Mouse (Mus musculus) limb, embryonic 14.5 days (tissue): ENCODE measurements around the gene Cenpa. TPM values are rescaled to one million over a fixed set of nuclear protein-coding genes. Genes with fewer than 3 reads are reported as not detected.

Experiments used
- ATAC-seq: fragments of 200-750 bp; cut with Nextera tagmentation; 2 replicates; pipeline ENCODE4 v1.8.0; 2017; ENCODE audit warnings: low read depth, moderate number of reproducible peaks, moderate TSS enrichment; ENCODE audit not compliant: low FRiP score
- DNase-seq: peaks from one replicate; pipeline ENCODE4 v3.0.0-alpha.2; 2015; ENCODE audit warnings: low spot score
- H3K27ac ChIP-seq: fragments of 300-500 bp; sonication (generic); replicated peaks from 2 replicates; pipeline ENCODE4 v1.5.1; 2014; ENCODE audit warnings: low read depth, mild to moderate bottlenecking, low read length, moderate library complexity, mixed read lengths
- H3K27me3 ChIP-seq: fragments of 300-500 bp; sonication (generic); 2 replicates; pipeline ENCODE4 v1.6.1; 2014; ENCODE audit warnings: low read length, mixed read lengths; ENCODE audit not compliant: control insufficient read depth, insufficient read depth
- H3K36me3 ChIP-seq: fragments of 300-500 bp; sonication (generic); 2 replicates; pipeline ENCODE4 v1.6.1; 2014; ENCODE audit warnings: mild to moderate bottlenecking, low read length, moderate library complexity, mixed read lengths; ENCODE audit not compliant: control insufficient read depth, insufficient read depth
- H3K4me1 ChIP-seq: fragments of 300-500 bp; sonication (generic); 2 replicates; pipeline ENCODE4 v1.6.1; 2014; ENCODE audit warnings: antibody characterized with exemption, low read length, mixed read lengths; ENCODE audit not compliant: control insufficient read depth, insufficient read depth
- H3K4me2 ChIP-seq: fragments of 300-500 bp; sonication (generic); replicated peaks from 2 replicates; pipeline ENCODE4 v1.6.1; 2014; ENCODE audit warnings: low read depth, mild to moderate bottlenecking, low read length, moderate library complexity; ENCODE audit not compliant: severe bottlenecking
- H3K4me3 ChIP-seq: fragments of 300-500 bp; sonication (generic); replicated peaks from 2 replicates; pipeline ENCODE4 v1.5.1; 2014; ENCODE audit warnings: low read length
- H3K9ac ChIP-seq: fragments of 300-500 bp; sonication (generic); 2 replicates; pipeline ENCODE4 v1.6.1; 2014; ENCODE audit warnings: mild to moderate bottlenecking, low read depth, low read length, moderate library complexity; ENCODE audit not compliant: severe bottlenecking
- H3K9me3 ChIP-seq: fragments of 300-500 bp; sonication (generic); 2 replicates; pipeline ENCODE4 v1.6.1; 2016; ENCODE audit warnings: low read length; ENCODE audit not compliant: control insufficient read depth
- POLR2A ChIP-seq: fragments of 200-500 bp; IDR thresholded peaks from 2 replicates; pipeline ENCODE4 v1.8.0; 2012; ENCODE audit warnings: inconsistent platforms, mild to moderate bottlenecking, moderate library complexity, borderline replicate concordance; ENCODE audit not compliant: insufficient read depth, insufficient read length; ENCODE audit errors: extremely low read depth
- WGBS: fragments of 180-500 bp; shearing (Covaris S2); extraction: QIAGEN DNeasy Blood & Tissue Kit; methylation state at CpG from one replicate; pipeline ENCODE4 v1.1.7; 2014; 5-methylcytosine and 5-hydroxymethylcytosine counted together
- polyA plus RNA-seq, 2 experiments: library from polyadenylated mRNA; depleted of rRNA in 1 of 2; stranded (reverse) in 1 of 2; unstranded in 1 of 2; fragments of >200 nt; fragmentation: Nextera tagmentation in 1 of 2; extraction: Ambion mirVana in 1 of 2; gene quantifications; 2 replicates each; pipeline versions ENCODE4 v1.2.1 to v1.2.3; 2012 to 2014

Gene Cenpa
- polyA plus RNA-seq (2012; rRNA removed) = 206 and 228 TPM in 2 replicates
- 272 and 276 TPM in 2 replicates for polyA plus RNA-seq (2014; fragmentation: Nextera tagmentation; extraction: Ambion mirVana)

DNA sequence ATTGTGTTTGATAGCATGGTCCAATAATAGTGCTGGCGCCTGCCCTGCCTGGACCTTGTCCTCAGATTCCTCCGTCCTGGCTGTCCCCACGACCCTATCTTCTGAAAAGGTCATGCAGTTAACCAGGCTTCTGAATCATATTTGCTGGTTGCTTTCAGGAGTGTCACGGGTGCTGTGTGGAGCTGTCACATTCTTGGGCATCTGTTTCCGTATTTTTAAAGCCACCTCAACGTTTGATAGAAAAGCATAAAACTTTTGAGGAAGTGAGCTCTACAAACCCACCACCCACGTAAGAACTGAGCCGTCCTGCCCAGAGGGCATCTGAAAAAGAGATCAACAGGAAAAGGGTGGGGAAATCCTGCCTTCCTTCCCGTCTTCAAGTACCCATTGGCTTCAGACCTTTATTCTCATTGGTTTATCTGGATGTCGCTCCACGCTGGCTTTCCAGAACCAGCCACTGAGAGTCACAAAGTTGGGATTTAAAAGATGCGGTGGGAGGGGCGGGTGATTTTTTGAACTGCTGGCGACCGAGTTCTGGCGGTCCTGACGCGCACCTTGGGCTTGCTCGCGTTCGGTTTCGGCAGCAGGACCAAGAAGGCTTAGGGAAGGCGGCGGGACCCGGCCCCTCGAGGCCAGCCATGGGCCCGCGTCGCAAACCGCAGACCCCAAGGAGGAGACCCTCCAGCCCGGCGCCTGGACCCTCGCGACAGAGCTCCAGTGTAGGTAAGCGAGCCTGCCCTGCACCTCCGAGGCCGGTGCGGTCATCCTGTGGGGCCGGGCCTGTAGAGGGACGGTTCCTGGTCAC is at the start of gene Cenpa:
Gene Cenpa (plus strand): TSS at position 387 of the 805 bp plus-strand sequence.
- DNase-seq (peak; percentile 98), ATAC-seq (peak; percentile 96)
- Histone ChIP-seq H3K4me1 (peaks cover 10% of the 10 kb centered on the region; the same call in 1 of the 2 replicates), H3K27me3 (no peaks in the 10 kb centered on the region), H3K9me3 (no peaks in the 10 kb centered on the region), H3K9ac (peak within 1 kb of the TSS; percentile 71), H3K36me3 (peaks cover 25% of the 10 kb centered on the region), H3K4me3 (peak within 1 kb of the TSS; percentile 65), H3K4me2 (peak within 1 kb of the TSS; percentile 69), H3K27ac (peak within 1 kb of the TSS; percentile 79)
- TF ChIP-seq POLR2A = peak; percentile 90; the same call in 1 of the 2 replicates
- WGBS = 2% methylated on average over 40 of the region's 40 CpGs

DNA sequence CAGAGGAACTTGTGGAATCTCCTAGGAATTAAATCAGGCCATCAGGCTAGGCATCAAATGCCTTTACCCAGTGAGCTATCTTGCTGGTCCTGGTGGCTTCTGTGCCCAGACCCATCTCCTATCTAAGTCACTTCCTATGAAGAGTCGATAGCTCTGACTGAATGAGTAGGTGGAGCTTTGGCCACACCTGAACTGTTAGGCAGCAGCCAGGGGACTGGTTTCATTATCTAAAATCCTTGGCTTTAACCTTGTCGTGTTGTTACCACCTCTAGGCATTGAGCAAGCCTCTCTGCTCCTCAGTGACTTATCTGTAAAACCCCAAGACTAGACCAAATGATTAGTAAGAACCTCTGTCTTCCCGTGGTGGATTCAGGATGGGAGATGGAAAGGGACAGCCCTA is 49.2 kb upstream of the Cenpa start:
- WGBS = 26% methylated on average over 3 of the region's 3 CpGs
- no peak overlapping the region for H3K27ac ChIP-seq
- H3K4me1 ChIP-seq = peaks cover 16% of the 10 kb centered on the region
- TF ChIP-seq POLR2A = no peak
- H3K9ac ChIP-seq = no peak overlapping the region
- H3K9me3 ChIP-seq = no peaks in the 10 kb centered on the region
- no peak overlapping the region for H3K4me2 ChIP-seq
- ATAC-seq (no peak), DNase-seq (no peak)
- peaks cover 8% of the 10 kb centered on the region; the same call in 1 of the 2 replicates for H3K27me3 ChIP-seq
- no peaks in the 10 kb centered on the region for H3K36me3 ChIP-seq
- no peak overlapping the region for H3K4me3 ChIP-seq

DNA sequence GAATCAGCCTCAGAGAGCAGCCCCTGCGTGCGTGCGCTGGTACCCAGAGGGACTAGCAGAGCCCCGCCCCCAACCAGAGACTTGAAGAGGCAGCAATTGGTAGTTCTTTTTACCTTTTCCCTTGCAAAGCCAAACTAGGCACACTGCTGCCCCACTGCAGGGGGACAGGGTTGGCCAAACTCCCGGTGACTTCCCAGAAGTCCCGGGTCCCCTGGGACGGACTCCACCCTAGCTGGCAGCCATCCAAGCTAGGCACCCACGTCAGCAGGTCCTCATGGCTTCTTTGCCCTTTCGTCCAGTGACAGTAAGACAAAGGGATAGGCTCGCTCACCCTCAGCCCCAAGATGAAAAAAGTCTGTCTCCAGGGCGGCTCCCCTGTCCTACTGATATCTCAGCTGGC is 48.7 kb upstream of the Cenpa start:
- no peak overlapping the region for H3K27ac ChIP-seq
- 40% methylated on average over 11 of the region's 11 CpGs for WGBS
- no peak for DNase-seq
- no peak overlapping the region for H3K4me3 ChIP-seq
- no peak for TF ChIP-seq POLR2A
- peaks cover 13% of the 10 kb centered on the region; the same call in 1 of the 2 replicates for H3K27me3 ChIP-seq
- peaks cover 21% of the 10 kb centered on the region for H3K4me1 ChIP-seq
- no peak overlapping the region for H3K9ac ChIP-seq
- H3K4me2 ChIP-seq = no peak overlapping the region
- ATAC-seq = no peak
- H3K9me3 ChIP-seq = no peaks in the 10 kb centered on the region
- no peaks in the 10 kb centered on the region for H3K36me3 ChIP-seq

DNA sequence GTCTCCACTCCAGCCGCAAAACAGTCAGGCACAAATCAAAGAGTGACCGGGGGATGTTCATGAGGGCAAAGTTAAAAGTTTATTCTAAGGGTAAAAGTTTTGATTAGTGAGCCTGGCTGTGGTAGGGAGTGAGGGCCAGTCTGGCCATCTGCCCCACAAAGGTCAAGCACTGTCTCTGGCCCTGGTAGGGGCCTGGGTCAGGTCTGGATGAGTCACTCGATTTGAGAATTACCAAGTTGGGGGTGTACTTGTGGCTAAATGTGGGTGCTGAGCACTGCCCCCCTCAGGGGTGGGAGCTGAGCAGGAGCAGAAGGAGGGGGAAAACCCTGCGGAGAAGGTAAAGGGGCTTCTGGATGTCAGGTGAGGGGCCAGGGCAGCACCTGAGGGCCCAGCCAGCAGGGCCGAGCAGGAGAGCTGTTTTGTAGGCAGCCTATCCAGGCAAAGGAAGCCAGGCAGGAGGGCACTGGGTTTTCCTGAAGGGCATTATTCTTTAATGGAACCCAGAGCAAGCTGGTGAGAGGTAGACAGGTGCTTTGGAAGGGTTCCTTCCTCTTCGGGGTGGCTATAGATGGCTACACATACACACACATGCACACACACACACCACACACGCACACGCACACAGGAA is 48.1 kb upstream of the Cenpa start:
- no peak for DNase-seq
- peaks cover 14% of the 10 kb centered on the region; the same call in 1 of the 2 replicates for H3K27me3 ChIP-seq
- 77% methylated on average over 8 of the region's 8 CpGs for WGBS
- H3K4me2 ChIP-seq = no peak overlapping the region
- H3K4me3 ChIP-seq = no peak overlapping the region
- no peak overlapping the region for H3K27ac ChIP-seq
- no peaks in the 10 kb centered on the region for H3K36me3 ChIP-seq
- H3K9ac ChIP-seq = no peak overlapping the region
- no peaks in the 10 kb centered on the region for H3K9me3 ChIP-seq
- no peak for TF ChIP-seq POLR2A
- peaks cover 21% of the 10 kb centered on the region for H3K4me1 ChIP-seq
- no peak for ATAC-seq

DNA sequence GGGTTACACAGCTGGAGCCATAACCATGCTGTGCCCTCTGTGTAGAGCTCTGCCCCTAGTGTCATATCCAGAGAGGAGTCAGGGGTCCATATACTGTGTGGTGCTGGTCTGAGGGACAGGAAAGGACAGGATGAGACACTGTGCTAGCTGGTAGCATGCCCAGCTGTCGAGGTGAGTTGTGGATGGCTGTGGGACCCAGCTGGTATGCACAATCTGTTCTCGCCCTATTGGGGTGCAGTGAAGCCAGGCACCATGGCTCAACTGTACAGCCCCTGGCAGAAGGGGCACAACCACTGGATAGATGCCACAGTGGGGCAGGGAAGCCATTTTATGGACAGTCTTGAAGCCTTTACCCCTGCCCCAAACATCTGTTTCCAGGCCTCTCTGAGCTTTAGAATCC is 47.4 kb upstream of the Cenpa start:
- Histone ChIP-seq H3K27ac (no peak overlapping the region), H3K36me3 (no peaks in the 10 kb centered on the region), H3K9me3 (no peaks in the 10 kb centered on the region), H3K4me2 (no peak overlapping the region), H3K4me3 (no peak overlapping the region), H3K9ac (no peak overlapping the region), H3K27me3 (peaks cover 14% of the 10 kb centered on the region; the same call in 1 of the 2 replicates), H3K4me1 (peaks cover 15% of the 10 kb centered on the region)
- DNase-seq = no peak
- no peak for ATAC-seq
- 79% methylated on average over 2 of the region's 2 CpGs for WGBS
- no peak for TF ChIP-seq POLR2A
